Mouse (Mus musculus) lung, postnatal 0 days (tissue): Measurements from ENCODE around the gene Ciapin1. TPM values are rescaled to one million over a fixed set of nuclear protein-coding genes. Genes with fewer than 3 reads are reported as not detected.

Experiments used
- ATAC-seq: fragments of 200-750 bp; cut with Nextera tagmentation; 2 replicates; pipeline ENCODE4 v1.8.0; 2017; ENCODE audit warnings: moderate library complexity
- DNase-seq: peaks from one replicate; pipeline ENCODE4 v3.0.0-alpha.2; 2016; ENCODE audit warnings: low spot score
- H3K27ac ChIP-seq: fragments of 300-500 bp; sonication (generic); 2 replicates; pipeline ENCODE4 v1.5.1; 2014; ENCODE audit warnings: antibody characterized with exemption, mild to moderate bottlenecking, low read length, mixed read lengths
- H3K27me3 ChIP-seq: fragments of 300-500 bp; sonication (generic); replicated peaks from 2 replicates; pipeline ENCODE4 v1.6.1; 2014; ENCODE audit warnings: low read length, mixed read lengths; ENCODE audit not compliant: insufficient read depth
- H3K36me3 ChIP-seq: fragments of 300-500 bp; sonication (generic); 2 replicates; pipeline ENCODE4 v1.6.1; 2014; ENCODE audit warnings: low read length, mixed read lengths; ENCODE audit not compliant: insufficient read depth
- H3K4me1 ChIP-seq: fragments of 300-500 bp; sonication (generic); 2 replicates; pipeline ENCODE4 v1.6.1; 2014; ENCODE audit warnings: antibody characterized with exemption, low read depth, low read length, mixed read lengths; ENCODE audit not compliant: insufficient read depth
- H3K4me2 ChIP-seq: fragments of 300-500 bp; sonication (generic); replicated peaks from 2 replicates; pipeline ENCODE4 v1.6.1; 2014; ENCODE audit warnings: low read depth, mild to moderate bottlenecking, low read length, moderate library complexity, mixed read lengths
- H3K4me3 ChIP-seq: fragments of 300-500 bp; sonication (generic); 2 replicates; pipeline ENCODE4 v1.5.1; 2014; ENCODE audit warnings: low read depth, low read length
- H3K9ac ChIP-seq: fragments of 300-500 bp; sonication (generic); replicated peaks from 2 replicates; pipeline ENCODE4 v1.6.1; 2014; ENCODE audit warnings: low read depth, mild to moderate bottlenecking
- H3K9me3 ChIP-seq: fragments of 300-500 bp; sonication (generic); 2 replicates; pipeline ENCODE4 v1.6.1; 2016; ENCODE audit warnings: low read length, mixed read lengths
- CTCF ChIP-seq: IDR thresholded peaks from 2 replicates; pipeline ENCODE4 v1.5.1; 2016; ENCODE audit warnings: antibody characterized with exemption, mild to moderate bottlenecking
- EP300 ChIP-seq: IDR thresholded peaks from 2 replicates; pipeline ENCODE4 v1.6.1; 2016; ENCODE audit warnings: antibody characterized with exemption, mild to moderate bottlenecking, control low read depth
- WGBS: fragments of 180-500 bp; shearing (Covaris S2); extraction: QIAGEN DNeasy Blood & Tissue Kit; methylation state at CpG from one replicate; pipeline ENCODE4 v1.1.7; 2014; 5-methylcytosine and 5-hydroxymethylcytosine counted together
- polyA plus RNA-seq: library from polyadenylated mRNA; unstranded; fragments of >200 nt; fragmentation: Nextera tagmentation; extraction: Ambion mirVana; gene quantifications from 2 replicates; pipeline ENCODE4 v1.2.1, GENCODE M21; 2015

Ciapin1 gene
- polyA plus RNA-seq, 1 experiment from 2014 or later, result 74.5 TPM

- ATAC-seq (no peak), DNase-seq (no peak)
- TF ChIP-seq CTCF, result no peak
- TF ChIP-seq EP300, result no peak
- WGBS, result 90% methylated on average over 16 of the region's 16 CpGs
- Histone ChIP-seq H3K9ac (no peak overlapping the region), H3K27ac (no peak overlapping the region), H3K36me3 (no peaks in the 10 kb centered on the region), H3K9me3 (no peaks in the 10 kb centered on the region), H3K4me3 (no peak overlapping the region), H3K27me3 (no peaks in the 10 kb centered on the region), H3K4me2 (no peak overlapping the region), H3K4me1 (peaks cover 17% of the 10 kb centered on the region)
These were observed 58.4 kb downstream of the Ciapin1 start for GRCm38 (mm10) chr8:94779534-94780294.

DNA sequence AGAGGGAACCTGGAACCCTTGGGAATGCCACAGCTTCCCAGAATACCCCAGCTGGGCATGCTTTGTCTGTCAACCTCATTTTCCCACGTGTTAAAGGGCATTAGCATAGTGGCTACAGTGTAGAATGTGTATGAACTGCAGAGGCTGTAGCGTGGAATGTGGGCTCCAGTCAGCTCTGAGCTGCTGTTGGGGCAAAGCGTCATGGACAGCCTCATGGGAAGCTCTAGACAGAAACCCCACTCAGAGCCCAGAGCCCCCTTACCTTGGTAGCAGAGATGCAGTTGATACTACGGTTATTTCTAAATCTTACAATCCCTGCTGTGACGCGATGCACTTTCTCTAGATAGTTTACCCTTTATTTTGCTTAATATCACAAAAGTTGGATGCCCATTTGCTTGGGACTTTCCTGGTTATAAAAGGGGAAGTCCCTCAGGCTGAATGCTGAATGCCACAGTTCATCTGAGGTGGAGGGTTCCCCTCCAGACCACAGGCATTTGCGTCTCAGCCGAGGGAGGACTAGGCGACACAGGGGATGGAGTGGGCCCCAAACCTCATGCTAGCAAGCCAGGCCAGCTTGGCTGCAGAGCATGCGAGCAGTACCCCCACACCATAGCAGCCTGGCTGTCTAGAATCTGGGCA, 59.1 kb downstream of the Ciapin1 start:
- H3K4me2 ChIP-seq, result no peak overlapping the region
- H3K27me3 ChIP-seq, result no peaks in the 10 kb centered on the region
- H3K4me3 ChIP-seq, result no peak overlapping the region
- H3K9ac ChIP-seq, result no peak overlapping the region
- ATAC-seq (peak; percentile 11; the same call in 1 of the 2 replicates), DNase-seq (no peak)
- TF ChIP-seq CTCF (no peak), EP300 (no peak)
- peaks cover 17% of the 10 kb centered on the region; the same call in 1 of the 2 replicates for H3K4me1 ChIP-seq
- H3K27ac ChIP-seq, result peak overlapping the region; percentile 20; the same call in 1 of the 2 replicates
- 63% methylated on average over 10 of the region's 10 CpGs for WGBS
- H3K9me3 ChIP-seq, result no peaks in the 10 kb centered on the region
- H3K36me3 ChIP-seq, result no peaks in the 10 kb centered on the region

GRCm38 (mm10) chr8:94778473-94778872, 59.7 kb downstream of the Ciapin1 start:
- Histone ChIP-seq H3K27me3 (no peaks in the 10 kb centered on the region), H3K36me3 (no peaks in the 10 kb centered on the region), H3K4me1 (peaks cover 17% of the 10 kb centered on the region; the same call in 1 of the 2 replicates), H3K4me3 (no peak overlapping the region), H3K4me2 (no peak overlapping the region), H3K27ac (peak overlapping the region; percentile 20; the same call in 1 of the 2 replicates), H3K9ac (no peak overlapping the region), H3K9me3 (no peaks in the 10 kb centered on the region)
- TF ChIP-seq EP300 (no peak), CTCF (no peak)
- WGBS, result 2% methylated on average over 5 of the region's 5 CpGs
- peak; percentile 69 for DNase-seq
- peak; percentile 83 for ATAC-seq

DNA sequence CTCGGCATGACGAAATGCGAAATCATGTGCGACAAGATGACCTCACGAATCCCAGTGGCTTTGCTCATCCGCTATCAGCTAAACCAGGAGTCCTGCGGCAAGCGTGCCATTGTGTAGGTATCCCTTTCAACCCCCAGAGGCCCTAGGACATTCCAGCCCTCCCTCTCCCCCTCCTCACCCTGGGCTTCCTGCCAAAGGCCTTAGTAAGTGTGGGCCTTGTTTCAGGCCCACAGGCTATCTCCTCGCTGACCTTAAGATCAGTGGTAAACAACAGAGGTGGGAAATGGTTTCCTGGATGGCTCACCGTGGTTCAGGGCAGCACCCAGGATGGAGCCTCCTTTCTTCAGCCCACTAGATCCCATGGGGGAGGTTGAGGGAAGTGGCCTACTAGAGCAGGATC, 60.1 kb downstream of the Ciapin1 start:
- ATAC-seq (peak; percentile 33), DNase-seq (peak; percentile 14)
- WGBS, result 42% methylated on average over 10 of the region's 10 CpGs
- H3K9ac ChIP-seq, result no peak overlapping the region
- 0 out of 2 replicates have a peak overlapping the region, but pooled peaks have one; percentile 20 for H3K27ac ChIP-seq
- no peaks in the 10 kb centered on the region for H3K27me3 ChIP-seq
- H3K36me3 ChIP-seq, result no peaks in the 10 kb centered on the region
- H3K4me2 ChIP-seq, result no peak overlapping the region
- H3K4me3 ChIP-seq, result no peak overlapping the region
- no peaks in the 10 kb centered on the region for H3K9me3 ChIP-seq
- peaks cover 17% of the 10 kb centered on the region; the same call in 1 of the 2 replicates for H3K4me1 ChIP-seq
- TF ChIP-seq EP300 (no peak), CTCF (no peak)

- Histone ChIP-seq H3K4me1 (peaks cover 19% of the 10 kb centered on the region; the same call in 1 of the 2 replicates), H3K36me3 (no peaks in the 10 kb centered on the region), H3K27me3 (no peaks in the 10 kb centered on the region), H3K27ac (no peak overlapping the region), H3K4me2 (no peak overlapping the region), H3K9ac (no peak overlapping the region), H3K4me3 (no peak overlapping the region), H3K9me3 (no peaks in the 10 kb centered on the region)
- DNase-seq (no peak), ATAC-seq (no peak)
- 76% methylated on average over 2 of the region's 2 CpGs for WGBS
- TF ChIP-seq CTCF (no peak), EP300 (no peak)
These were observed 61.8 kb downstream of the Ciapin1 start for GRCm38 (mm10) chr8:94776346-94776745.

- no peak for TF ChIP-seq EP300
- no peak for TF ChIP-seq CTCF
- peak; percentile 38 for DNase-seq
- Histone ChIP-seq H3K4me2 (no peak overlapping the region), H3K27me3 (no peaks in the 10 kb centered on the region), H3K9ac (no peak overlapping the region), H3K4me1 (peaks cover 19% of the 10 kb centered on the region; the same call in 1 of the 2 replicates), H3K36me3 (no peaks in the 10 kb centered on the region), H3K9me3 (no peaks in the 10 kb centered on the region), H3K4me3 (no peak overlapping the region), H3K27ac (no peak overlapping the region)
- WGBS, result 78% methylated on average over 1 of the region's 1 CpGs
- no peak for ATAC-seq
These were observed 63.6 kb downstream of the Ciapin1 start for GRCm38 (mm10) chr8:94774601-94775000.
